Mouse (Mus musculus) liver, postnatal 0 days (tissue): Measurements from ENCODE around the gene Ppp1r9a.

ENCODE experiments used
- CTCF ChIP-seq: sonication (generic); IDR thresholded peaks from 2 replicates; pipeline ENCODE4 v1.5.1; 2016; ENCODE audit warnings: antibody characterized with exemption, low read depth
- EP300 ChIP-seq: IDR thresholded peaks from 2 replicates; pipeline ENCODE4 v1.6.1; 2016; ENCODE audit warnings: antibody characterized with exemption, low read depth, mild to moderate bottlenecking

GRCm38 (mm10) chr6:5154786-5155185 lies 252.1 kb downstream of the Ppp1r9a start:
- TF ChIP-seq CTCF (no peak), EP300 (no peak)
